8 mouse cellular contexts compared by ENCODE assay signal in genomic region chr1:39942935-39943334, GRCm38 (mm10). TPM values are rescaled to one million over a fixed set of nuclear protein-coding genes. Genes with fewer than 3 reads are reported as not detected.
DNase-seq lines count a peak whose midpoint lies in the region; ATAC-seq lines count a peak whose summit lies in the region.

No protein-coding gene starts in this region.

- peak overlapping the region; percentile 34 for H3K4me2 ChIP-seq in hindbrain, embryonic 14.5 days (replicated peaks)
- H3K4me2 ChIP-seq in midbrain, embryonic 15.5 days, result no peak overlapping the region

- ATAC-seq in cerebellum, adult (ENCODE audit: insufficient number of reproducible peaks, low FRiP score, low TSS enrichment), result peak; percentile 41; the same call in 1 of the 2 replicates
- no peak for ATAC-seq in hindbrain, embryonic 14.5 days (ENCODE audit: low FRiP score)
- ATAC-seq in midbrain, embryonic 15.5 days (replicated peaks), result no peak
- ATAC-seq in megakaryocyte-erythroid progenitor cell, adult 5-6 weeks (replicated peaks; ENCODE audit: low FRiP score, low TSS enrichment, poor library complexity, severe bottlenecking), result no peak

- no peaks in the 10 kb centered on the region for H3K9me3 ChIP-seq in hindbrain, embryonic 14.5 days (ENCODE audit: control insufficient read depth, low read length)
- no peaks in the 10 kb centered on the region for H3K9me3 ChIP-seq in midbrain, embryonic 15.5 days

- H3K27ac ChIP-seq in hindbrain, embryonic 14.5 days, result peak overlapping the region; percentile 76
- peak overlapping the region; percentile 71 for H3K27ac ChIP-seq in midbrain, embryonic 15.5 days

- no peak overlapping the region for H3K4me3 ChIP-seq in hindbrain, embryonic 14.5 days (replicated peaks; ENCODE audit: low read length)
- H3K4me3 ChIP-seq in midbrain, embryonic 15.5 days, result no peak overlapping the region

- H3K9ac ChIP-seq in hindbrain, embryonic 14.5 days, result peak overlapping the region; percentile 31; the same call in 1 of the 2 replicates
- no peak overlapping the region for H3K9ac ChIP-seq in midbrain, embryonic 15.5 days

- H3K36me3 ChIP-seq in hindbrain, embryonic 14.5 days (replicated peaks; ENCODE audit: control insufficient read depth, insufficient read depth), result no peaks in the 10 kb centered on the region
- H3K36me3 ChIP-seq in midbrain, embryonic 15.5 days (replicated peaks), result no peaks in the 10 kb centered on the region

- peaks cover 95% of the 10 kb centered on the region for H3K4me1 ChIP-seq in hindbrain, embryonic 14.5 days (replicated peaks; ENCODE audit: control insufficient read depth, insufficient read depth, low read length)
- H3K4me1 ChIP-seq in midbrain, embryonic 15.5 days, result peaks cover 92% of the 10 kb centered on the region

- WGBS in hindbrain, embryonic 14.5 days, result 18% methylated on average over 8 of the region's 8 CpGs
- 16% methylated on average over 8 of the region's 8 CpGs for WGBS in midbrain, embryonic 15.5 days

- H3K27me3 ChIP-seq in hindbrain, embryonic 14.5 days (ENCODE audit: control insufficient read depth, insufficient read depth, low read length), result no peaks in the 10 kb centered on the region
- H3K27me3 ChIP-seq in midbrain, embryonic 15.5 days (replicated peaks), result no peaks in the 10 kb centered on the region

- DNase-seq in cerebellum, adult 11 months, result no peak
- DNase-seq in cerebellum, adult 9-11 months, result peak; percentile 59
- no peak for DNase-seq in hindbrain, embryonic 14.5 days (ENCODE audit: low spot score)
- DNase-seq in gastrocnemius, adult 18-20 months (ENCODE audit: low spot score), result no peak
- no peak for DNase-seq in kidney, adult 9 months

RNA-seq across cellular contexts. Expression of gene Map4k4, which starts 42.2 kb away (rescaled TPM):
- 46.5 and 51.2 TPM in 2 replicates for polyA plus RNA-seq in hindbrain, embryonic 14.5 days (2014; fragmentation: Nextera tagmentation; extraction: Ambion mirVana)
- 46.5 and 55.2 TPM in 2 replicates for polyA plus RNA-seq in midbrain, embryonic 15.5 days (2015; fragmentation: Nextera tagmentation; extraction: Ambion mirVana)
- total RNA-seq in megakaryocyte-erythroid progenitor cell, adult 5-6 weeks (2014; fragmentation: Nextera tagmentation), result 20.4 and 29.0 TPM in 2 replicates
- 29.6 and 49.0 TPM in 2 replicates for total RNA-seq in megakaryocyte-erythroid progenitor cell, adult 5-6 weeks (2017)
- total RNA-seq in gastrocnemius, adult 18-20 months (2021), result 10 to 100 TPM; 15.2 to 20.9 TPM
